Comparison of ENCODE assay signal across 8 mouse cellular contexts in the genomic region with DNA sequence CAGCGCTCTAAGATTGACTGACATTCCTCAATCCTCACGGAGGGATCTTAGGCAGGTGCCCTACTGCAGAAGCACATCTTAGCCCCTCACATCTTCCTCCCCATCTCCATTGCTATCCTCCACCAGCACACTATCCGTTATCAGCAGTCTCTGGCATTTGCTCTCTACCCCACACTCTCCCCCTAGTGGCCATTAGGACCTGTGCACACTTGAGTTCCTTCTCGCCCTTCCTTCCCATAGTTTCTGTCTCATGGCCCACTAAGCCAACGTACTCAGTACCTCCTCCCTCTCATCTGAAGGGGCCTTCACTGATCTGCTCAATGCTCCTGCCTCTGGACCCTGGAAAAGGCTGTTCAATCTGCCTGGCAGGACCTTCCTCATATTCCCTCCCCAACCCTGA. TPM values are rescaled to one million over a fixed set of nuclear protein-coding genes. Genes with fewer than 3 reads are reported as not detected.
DNase-seq lines count a peak whose midpoint lies in the region; ATAC-seq and TF ChIP-seq lines count a peak whose summit lies in the region.

No protein-coding gene starts in this region.

- peaks cover 94% of the 10 kb centered on the region for H3K27me3 ChIP-seq in liver, embryonic 12.5 days (replicated peaks)
- no peaks in the 10 kb centered on the region for H3K27me3 ChIP-seq in midbrain, postnatal 0 days (ENCODE audit: insufficient read depth, low read length)
- H3K27me3 ChIP-seq in forebrain, embryonic 16.5 days (replicated peaks; ENCODE audit: control insufficient read depth, insufficient read depth, low read length): peaks cover 7% of the 10 kb centered on the region; the same call in 1 of the 2 replicates

- ATAC-seq in liver, embryonic 12.5 days: no peak
- ATAC-seq in midbrain, postnatal 0 days (ENCODE audit: low FRiP score): no peak
- no peak for ATAC-seq in forebrain, embryonic 16.5 days

- 7% methylated on average over 5 of the region's 5 CpGs for WGBS in liver, embryonic 12.5 days (ENCODE audit: insufficient replicate concordance)
- WGBS in midbrain, postnatal 0 days: 5% methylated on average over 5 of the region's 5 CpGs
- 6% methylated on average over 5 of the region's 5 CpGs for whole genome bisulfite sequencing in forebrain, embryonic 16.5 days

- peak; percentile 56 for DNase-seq in adrenal gland, adult 2 months
- no peak for DNase-seq in adrenal gland, postnatal 4 days (ENCODE audit: low spot score in 2 of 2)
- peak; percentile 32 for DNase-seq in liver
- peak; percentile 42 for DNase-seq in c-Kit-positive CD71-positive TER-119-positive erythroid progenitor cells, embryonic 14.5 days (ENCODE audit: low spot score)
- peak; percentile 81 for DNase-seq in induced T-regulatory cell, adult 2 months (ENCODE audit: low read depth)
- DNase-seq in midbrain, postnatal 0 days (ENCODE audit: low spot score): peak; percentile 64

- H3K4me3 ChIP-seq in liver, embryonic 12.5 days: no peak overlapping the region
- H3K4me3 ChIP-seq in midbrain, postnatal 0 days (ENCODE audit: low read depth, low read length): no peak overlapping the region
- no peak overlapping the region for H3K4me3 ChIP-seq in forebrain, embryonic 16.5 days (replicated peaks; ENCODE audit: low read length)

- peak; percentile 87 for TF ChIP-seq CTCF in midbrain, postnatal 0 days (IDR thresholded peaks at IDR 0.05)

- no peak overlapping the region for H3K4me2 ChIP-seq in liver, embryonic 12.5 days
- no peak overlapping the region for H3K4me2 ChIP-seq in midbrain, postnatal 0 days (ENCODE audit: low read depth, low read length, poor library complexity, severe bottlenecking)
- H3K4me2 ChIP-seq in forebrain, embryonic 16.5 days (ENCODE audit: low read length): no peak overlapping the region

- H3K9ac ChIP-seq in liver, embryonic 12.5 days: no peak overlapping the region
- no peak overlapping the region for H3K9ac ChIP-seq in midbrain, postnatal 0 days (replicated peaks; ENCODE audit: low read length, poor library complexity, severe bottlenecking)
- no peak overlapping the region for H3K9ac ChIP-seq in forebrain, embryonic 16.5 days (replicated peaks; ENCODE audit: low read depth, low read length)

- no peak overlapping the region for H3K27ac ChIP-seq in liver, embryonic 12.5 days
- H3K27ac ChIP-seq in midbrain, postnatal 0 days (ENCODE audit: low read depth, low read length): no peak overlapping the region
- no peak overlapping the region for H3K27ac ChIP-seq in forebrain, embryonic 16.5 days (ENCODE audit: low read length)

- H3K4me1 ChIP-seq in liver, embryonic 12.5 days: peaks cover 25% of the 10 kb centered on the region
- no peaks in the 10 kb centered on the region for H3K4me1 ChIP-seq in midbrain, postnatal 0 days (ENCODE audit: insufficient read depth, low read length)
- peaks cover 19% of the 10 kb centered on the region for H3K4me1 ChIP-seq in forebrain, embryonic 16.5 days (replicated peaks; ENCODE audit: control insufficient read depth, insufficient read depth, low read length)

- no peaks in the 10 kb centered on the region for H3K9me3 ChIP-seq in liver, embryonic 12.5 days (replicated peaks)
- H3K9me3 ChIP-seq in midbrain, postnatal 0 days (ENCODE audit: low read length): no peaks in the 10 kb centered on the region
- no peaks in the 10 kb centered on the region for H3K9me3 ChIP-seq in forebrain, embryonic 16.5 days (ENCODE audit: control insufficient read depth, low read length)

- H3K36me3 ChIP-seq in liver, embryonic 12.5 days: no peaks in the 10 kb centered on the region
- H3K36me3 ChIP-seq in midbrain, postnatal 0 days (ENCODE audit: insufficient read depth, low read length): no peaks in the 10 kb centered on the region
- H3K36me3 ChIP-seq in forebrain, embryonic 16.5 days (ENCODE audit: control insufficient read depth, insufficient read depth): no peaks in the 10 kb centered on the region

RNA-seq across cellular contexts. Expression of a gene that starts 4.0 kb away (rescaled TPM):
- 10 to 100 TPM; 58.4 to 97.0 TPM for total RNA-seq in adrenal gland, adult 2 months (2021)
- polyA plus RNA-seq in adrenal gland, adult 2 months (2012; rRNA removed): 101 and 112 TPM in 2 replicates
- total RNA-seq in adrenal gland, postnatal 4 days (2021): 100 to 1,000 TPM; 103 to 109 TPM
- 4.9 and 5.3 TPM in 2 replicates for polyA plus RNA-seq in liver, embryonic 12.5 days (2016; fragmentation: Nextera tagmentation; extraction: Ambion mirVana)
- 394 and 593 TPM in 2 replicates for total RNA-seq in midbrain, postnatal 0 days (2014; rRNA removed)
- polyA plus RNA-seq in midbrain, postnatal 0 days (2015; fragmentation: Nextera tagmentation; extraction: Ambion mirVana): 55.5 and 55.9 TPM in 2 replicates
- polyA plus RNA-seq in forebrain, embryonic 16.5 days (2015; fragmentation: Nextera tagmentation; extraction: Ambion mirVana): 57.4 and 60.4 TPM in 2 replicates

RNA-seq across cellular contexts. Expression of a gene that starts 59.1 kb away (rescaled TPM):
- total RNA-seq in adrenal gland, adult 2 months (2021): 1 to 10 TPM; 1.7 to 1.9 TPM
- 2.5 and 3.7 TPM in 2 replicates for polyA plus RNA-seq in adrenal gland, adult 2 months (2012; rRNA removed)
- total RNA-seq in adrenal gland, postnatal 4 days (2021): under 1 TPM; 0.62 to 0.70 TPM
- 0.15 and 0.16 TPM in 2 replicates for polyA plus RNA-seq in liver, embryonic 12.5 days (2016; fragmentation: Nextera tagmentation; extraction: Ambion mirVana)
- total RNA-seq in midbrain, postnatal 0 days (2014; rRNA removed): 0.47 and 0.60 TPM in 2 replicates
- 0.36 and 0.39 TPM in 2 replicates for polyA plus RNA-seq in midbrain, postnatal 0 days (2015; fragmentation: Nextera tagmentation; extraction: Ambion mirVana)
- polyA plus RNA-seq in forebrain, embryonic 16.5 days (2015; fragmentation: Nextera tagmentation; extraction: Ambion mirVana): 0.63 and 1.3 TPM in 2 replicates

RNA-seq across cellular contexts. Expression of a gene that starts 59.4 kb away (rescaled TPM):
- 1 to 10 TPM; 2.5 to 3.4 TPM for total RNA-seq in adrenal gland, adult 2 months (2021)
- 13.6 and 15.4 TPM in 2 replicates for polyA plus RNA-seq in adrenal gland, adult 2 months (2012; rRNA removed)
- 10 to 100 TPM; 16.9 to 20.1 TPM for total RNA-seq in adrenal gland, postnatal 4 days (2021)
- 113 and 116 TPM in 2 replicates for polyA plus RNA-seq in liver, embryonic 12.5 days (2016; fragmentation: Nextera tagmentation; extraction: Ambion mirVana)
- 3.9 and 20.4 TPM in 2 replicates for total RNA-seq in midbrain, postnatal 0 days (2014; rRNA removed)
- polyA plus RNA-seq in midbrain, postnatal 0 days (2015; fragmentation: Nextera tagmentation; extraction: Ambion mirVana): 3.8 and 4.3 TPM in 2 replicates
- 14.8 and 19.5 TPM in 2 replicates for polyA plus RNA-seq in forebrain, embryonic 16.5 days (2015; fragmentation: Nextera tagmentation; extraction: Ambion mirVana)

Comparison
In these comparisons a context has a peak if more than half of its experiments do, and no peak if none do; other contexts are left out.
1. DNase-seq: peak in adrenal gland, adult 2 months (single experiment), liver (single experiment), c-Kit-positive CD71-positive TER-119-positive erythroid progenitor cells, embryonic 14.5 days (single experiment), induced T-regulatory cell, adult 2 months (single experiment) and midbrain, postnatal 0 days (single experiment); none in adrenal gland, postnatal 4 days (0 of 2).